Mouse (Mus musculus): ENCODE measurements around the gene Zcchc4.
A peak's percentile ranks its signal among the peaks of the same experiment; 100 is the strongest.

The Zcchc4 gene

GRCm38 (mm10) chr5:52799274-52799985, 24.2 kb downstream of the Zcchc4 start:
- no peak for DNase-seq

GRCm38 (mm10) chr5:52805801-52806200, 30.6 kb downstream of the Zcchc4 start:
- no peak for DNase-seq

- no peak for DNase-seq
Observed at GRCm38 (mm10) chr5:52806349-52806748, 31.1 kb downstream of the Zcchc4 start.

GRCm38 (mm10) chr5:52807030-52807429, 31.8 kb downstream of the Zcchc4 start:
- no peak for DNase-seq

- no peak for DNase-seq
Observed at GRCm38 (mm10) chr5:52810446-52810845, 35.2 kb downstream of the Zcchc4 start.

- no peak for DNase-seq
Observed at GRCm38 (mm10) chr5:52811056-52811455, 35.8 kb downstream of the Zcchc4 start.

GRCm38 (mm10) chr5:52812456-52812855, 37.2 kb downstream of the Zcchc4 start:
- DNase-seq: no peak

GRCm38 (mm10) chr5:52813312-52813711, 38.1 kb downstream of the Zcchc4 start:
- DNase-seq: no peak

- DNase-seq: no peak
Observed at GRCm38 (mm10) chr5:52818676-52819075, 43.5 kb downstream of the Zcchc4 start.

- DNase-seq: peak; percentile 40
Observed at GRCm38 (mm10) chr5:52821691-52822090, 46.5 kb downstream of the Zcchc4 start.

GRCm38 (mm10) chr5:52827923-52828322, 52.7 kb downstream of the Zcchc4 start:
- no peak for DNase-seq

- DNase-seq: no peak
Observed at GRCm38 (mm10) chr5:52833005-52833404, 57.8 kb downstream of the Zcchc4 start.

- peak; percentile 100 for DNase-seq
Observed at GRCm38 (mm10) chr5:52833761-52834274, 58.6 kb downstream of the Zcchc4 start, which contains the start of gene Anapc4. Gene Anapc4, plus strand, starts transcription at chr5:52834012.

GRCm38 (mm10) chr5:52834386-52834785, 59.2 kb downstream of the Zcchc4 start:
- DNase-seq: no peak

GRCm38 (mm10) chr5:52844319-52844718, 69.1 kb downstream of the Zcchc4 start:
- DNase-seq: no peak

GRCm38 (mm10) chr5:52855727-52856126, 80.5 kb downstream of the Zcchc4 start:
- no peak for DNase-seq

GRCm38 (mm10) chr5:52864446-52864845, 89.2 kb downstream of the Zcchc4 start:
- no peak for DNase-seq

- DNase-seq: peak; percentile 56
Observed at GRCm38 (mm10) chr5:52865825-52866224, 90.6 kb downstream of the Zcchc4 start.

GRCm38 (mm10) chr5:52866361-52867155, 91.3 kb downstream of the Zcchc4 start:
- no peak for DNase-seq

- no peak for DNase-seq
Observed at GRCm38 (mm10) chr5:52868918-52869703, 93.9 kb downstream of the Zcchc4 start.

GRCm38 (mm10) chr5:52871461-52871860, 96.3 kb downstream of the Zcchc4 start:
- DNase-seq: no peak

GRCm38 (mm10) chr5:52871986-52872385, 96.8 kb downstream of the Zcchc4 start:
- no peak for DNase-seq

All from kidney, adult 18-20 months (tissue).